Comparison of ENCODE assay signal across 16 mouse cellular contexts in the genomic region with DNA sequence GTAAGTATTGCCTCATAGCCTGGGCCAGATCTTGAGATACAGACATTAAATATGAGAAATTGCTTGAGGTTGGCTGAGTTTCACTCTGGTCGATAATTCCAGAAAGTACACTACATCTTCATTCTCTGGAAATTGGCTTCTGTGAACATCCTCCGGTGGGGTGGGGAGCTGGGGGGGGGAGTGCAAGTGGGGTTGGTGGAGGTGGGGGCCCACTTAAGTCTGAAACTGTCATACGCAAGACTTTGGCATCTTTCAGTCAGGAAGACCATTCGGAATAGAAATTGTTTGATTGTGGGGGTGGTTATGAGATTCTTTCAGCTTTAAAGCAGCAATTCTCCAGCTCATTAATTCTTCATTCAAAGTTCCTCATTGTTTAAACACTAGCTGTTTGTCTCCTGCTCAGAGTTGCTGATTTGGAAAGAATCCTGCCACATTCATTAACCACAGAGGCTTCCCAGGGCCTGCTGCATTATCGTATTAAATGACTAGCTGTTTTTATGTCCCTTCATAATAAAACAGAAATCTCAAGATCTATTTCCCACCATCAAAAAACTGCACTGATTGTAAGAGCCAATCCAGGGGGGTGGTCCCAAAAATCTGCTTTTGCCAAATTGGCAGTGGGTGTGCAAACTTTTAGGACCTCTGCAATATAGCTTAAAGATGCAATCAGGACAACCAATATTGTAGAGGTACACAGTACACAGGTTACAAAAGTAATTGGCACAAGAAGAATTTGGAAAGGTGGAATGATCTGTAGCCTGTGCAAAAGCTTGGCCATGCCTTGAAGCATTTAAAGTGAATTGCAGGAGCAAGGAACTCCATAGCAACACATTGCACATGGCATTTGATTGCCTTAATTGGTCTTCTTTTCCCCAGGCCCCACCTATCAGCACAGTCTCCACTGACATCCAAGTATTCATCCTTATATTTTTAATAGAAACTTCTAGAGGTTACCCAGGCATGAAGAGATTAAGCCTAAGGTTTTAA.
A peak's percentile ranks its signal among the peaks of the same experiment; 100 is the strongest.
DNase-seq lines count a peak whose midpoint lies in the region; ATAC-seq and TF ChIP-seq lines count a peak whose summit lies in the region.
"Had no signal": no experiment of that assay in that cellular context is flagged by ENCODE, and none has a peak within 500 bp of the region (broad histone marks: within the 10 kb centered on the region; RNA-seq: fewer than 3 reads in every experiment).

No protein-coding gene starts in this region.

- WGBS in kidney, embryonic 14.5 days = 37% methylated on average over 5 of the region's 5 CpGs
- 23% methylated on average over 5 of the region's 5 CpGs for WGBS in hindbrain, embryonic 13.5 days
- 58% methylated on average over 5 of the region's 5 CpGs for WGBS in lung, postnatal 0 days

- no peaks in the 10 kb centered on the region for H3K27me3 ChIP-seq in kidney, embryonic 14.5 days (ENCODE audit: control insufficient read depth, insufficient read depth, low read length)
- H3K27me3 ChIP-seq in hindbrain, embryonic 13.5 days = no peaks in the 10 kb centered on the region
- H3K27me3 ChIP-seq in lung, postnatal 0 days (replicated peaks; ENCODE audit: insufficient read depth, low read length) = no peaks in the 10 kb centered on the region
- H3K27me3 ChIP-seq: embryonic facial prominence, embryonic 13.5 days had no signal

- no peak overlapping the region for H3K9ac ChIP-seq in kidney, embryonic 14.5 days (ENCODE audit: low read depth, low read length)
- no peak overlapping the region for H3K9ac ChIP-seq in hindbrain, embryonic 13.5 days
- no peak overlapping the region for H3K9ac ChIP-seq in lung, postnatal 0 days (replicated peaks; ENCODE audit: low read depth)
- H3K9ac ChIP-seq: embryonic facial prominence, embryonic 13.5 days had no signal

- TF ChIP-seq CTCF in lung, postnatal 0 days (IDR thresholded peaks at IDR 0.05) = no peak

- no peaks in the 10 kb centered on the region; the same call in 1 of the 2 replicates for H3K4me1 ChIP-seq in kidney, embryonic 14.5 days (ENCODE audit: control insufficient read depth, insufficient read depth, low read length)
- H3K4me1 ChIP-seq in hindbrain, embryonic 13.5 days (replicated peaks) = peaks cover 12% of the 10 kb centered on the region; the same call in 1 of the 2 replicates
- H3K4me1 ChIP-seq in lung, postnatal 0 days (ENCODE audit: insufficient read depth, low read depth, low read length) = no peaks in the 10 kb centered on the region
- H3K4me1 ChIP-seq: embryonic facial prominence, embryonic 13.5 days had no signal

- no peak overlapping the region for H3K4me2 ChIP-seq in kidney, embryonic 14.5 days (replicated peaks; ENCODE audit: low read depth, low read length)
- no peak overlapping the region for H3K4me2 ChIP-seq in hindbrain, embryonic 13.5 days
- no peak overlapping the region for H3K4me2 ChIP-seq in lung, postnatal 0 days (replicated peaks; ENCODE audit: low read depth, low read length)
- H3K4me2 ChIP-seq: embryonic facial prominence, embryonic 13.5 days had no signal

- no peaks in the 10 kb centered on the region for H3K9me3 ChIP-seq in kidney, embryonic 14.5 days (ENCODE audit: control insufficient read depth, low read length)
- no peaks in the 10 kb centered on the region for H3K9me3 ChIP-seq in hindbrain, embryonic 13.5 days
- no peaks in the 10 kb centered on the region for H3K9me3 ChIP-seq in lung, postnatal 0 days (ENCODE audit: low read length)
- H3K9me3 ChIP-seq: embryonic facial prominence, embryonic 13.5 days had no signal

- ATAC-seq in kidney, embryonic 14.5 days (ENCODE audit: low FRiP score, low TSS enrichment) = peak; percentile 83
- peak; percentile 60; the same call in 1 of the 2 replicates for ATAC-seq in hindbrain, embryonic 13.5 days (ENCODE audit: low FRiP score)
- ATAC-seq in lung, postnatal 0 days = no peak

- TF ChIP-seq EP300 in lung, postnatal 0 days (IDR thresholded peaks at IDR 0.05) = no peak

- DNase-seq in kidney, postnatal 10 days = no peak
- peak; percentile 32 to 37 for DNase-seq in right cerebral cortex, postnatal 10 days (ENCODE audit: low spot score in 2 of 2)
- DNase-seq in right cerebral cortex, adult 2 months (ENCODE audit: low spot score in 2 of 2) = no peak
- peak; percentile 75 for DNase-seq in retina, postnatal 1 day
- no peak for DNase-seq in lung, postnatal 0 days (ENCODE audit: low spot score)
- DNase-seq in urinary bladder, postnatal 10 days (ENCODE audit: low spot score) = no peak
- DNase-seq: cerebellum, adult 9-11 months; heart, adult 11 months; heart, postnatal 14 days; kidney, postnatal 14 days; liver; spleen, adult 18-20 months had no signal

- H3K36me3 ChIP-seq in kidney, embryonic 14.5 days (ENCODE audit: control insufficient read depth, insufficient read depth, low read length) = no peaks in the 10 kb centered on the region
- H3K36me3 ChIP-seq in hindbrain, embryonic 13.5 days = no peaks in the 10 kb centered on the region
- H3K36me3 ChIP-seq in lung, postnatal 0 days (ENCODE audit: insufficient read depth, low read length) = no peaks in the 10 kb centered on the region
- H3K36me3 ChIP-seq: embryonic facial prominence, embryonic 13.5 days had no signal

- no peak overlapping the region for H3K4me3 ChIP-seq in kidney, embryonic 14.5 days (ENCODE audit: low read length)
- H3K4me3 ChIP-seq in hindbrain, embryonic 13.5 days = no peak overlapping the region
- H3K4me3 ChIP-seq in lung, postnatal 0 days (ENCODE audit: low read depth, low read length) = no peak overlapping the region
- H3K4me3 ChIP-seq: embryonic facial prominence, embryonic 13.5 days; left cerebral cortex, adult 2 months had no signal

- peak overlapping the region; percentile 56; the same call in 1 of the 2 replicates for H3K27ac ChIP-seq in kidney, embryonic 14.5 days (ENCODE audit: low read depth, low read length)
- peak overlapping the region; percentile 40; the same call in 1 of the 2 replicates for H3K27ac ChIP-seq in hindbrain, embryonic 13.5 days
- no peak overlapping the region for H3K27ac ChIP-seq in lung, postnatal 0 days (ENCODE audit: low read length)
- H3K27ac ChIP-seq: embryonic facial prominence, embryonic 13.5 days; left cerebral cortex, adult 2 months had no signal

Comparison
In these comparisons a context has a peak if more than half of its experiments do, and no peak if none do; other contexts are left out.
1. DNase-seq: peak in right cerebral cortex, postnatal 10 days (2 of 2) and retina, postnatal 1 day (single experiment); none in kidney, postnatal 10 days (single experiment), right cerebral cortex, adult 2 months (0 of 2), lung, postnatal 0 days (single experiment) and urinary bladder, postnatal 10 days (single experiment).